Mouse (Mus musculus) intestine, postnatal 0 days (tissue): ENCODE measurements around the gene Phactr2. TPM values are rescaled to one million over a fixed set of nuclear protein-coding genes. Genes with fewer than 3 reads are reported as not detected.

ENCODE experiments used
- ATAC-seq: fragments of 200-750 bp; cut with Nextera tagmentation; 2 replicates; pipeline ENCODE4 v1.8.0; 2017; ENCODE audit warnings: mild to moderate bottlenecking, moderate TSS enrichment, moderate library complexity
- H3K27ac ChIP-seq: fragments of 300-500 bp; sonication (generic); 2 replicates; pipeline ENCODE4 v1.5.1; 2014; ENCODE audit warnings: mild to moderate bottlenecking, low read depth, low read length, moderate library complexity
- H3K27me3 ChIP-seq: fragments of 300-500 bp; sonication (generic); replicated peaks from 2 replicates; pipeline ENCODE4 v1.6.1; 2014; ENCODE audit warnings: low read length, mixed read lengths; ENCODE audit not compliant: control insufficient read depth, insufficient read depth
- H3K36me3 ChIP-seq: fragments of 300-500 bp; sonication (generic); 2 replicates; pipeline ENCODE4 v1.6.1; 2014; ENCODE audit warnings: mild to moderate bottlenecking, moderate library complexity; ENCODE audit not compliant: control insufficient read depth, insufficient read depth
- H3K4me1 ChIP-seq: fragments of 300-500 bp; sonication (generic); replicated peaks from 2 replicates; pipeline ENCODE4 v1.6.1; 2014; ENCODE audit warnings: antibody characterized with exemption, low read length, mixed read lengths; ENCODE audit not compliant: control insufficient read depth, insufficient read depth
- H3K4me2 ChIP-seq: fragments of 300-500 bp; sonication (generic); replicated peaks from 2 replicates; pipeline ENCODE4 v1.6.1; 2014; ENCODE audit warnings: low read depth, mild to moderate bottlenecking, moderate library complexity
- H3K4me3 ChIP-seq: fragments of 300-500 bp; sonication (generic); 2 replicates; pipeline ENCODE4 v1.5.1; 2014; ENCODE audit warnings: low read depth, low read length
- H3K9ac ChIP-seq: fragments of 300-500 bp; sonication (generic); 2 replicates; pipeline ENCODE4 v1.6.1; 2014; ENCODE audit warnings: mild to moderate bottlenecking, low read depth, low read length
- H3K9me3 ChIP-seq: fragments of 300-500 bp; sonication (generic); 2 replicates; pipeline ENCODE4 v1.6.1; 2016; ENCODE audit warnings: mixed run types; ENCODE audit not compliant: control insufficient read depth
- CTCF ChIP-seq: sonication (generic); IDR thresholded peaks from 2 replicates; pipeline ENCODE4 v1.5.1; 2016; ENCODE audit warnings: low read depth, mild to moderate bottlenecking, control low read depth, antibody characterized with exemption, moderate library complexity
- WGBS: fragments of 180-500 bp; shearing (Covaris S2); extraction: QIAGEN DNeasy Blood & Tissue Kit; methylation state at CpG from one replicate; pipeline ENCODE4 v1.1.7; 2014; 5-methylcytosine and 5-hydroxymethylcytosine counted together
- polyA plus RNA-seq: library from polyadenylated mRNA; unstranded; fragments of >200 nt; fragmentation: Nextera tagmentation; extraction: Ambion mirVana; gene quantifications from 2 replicates; pipeline ENCODE4 v1.2.1, GENCODE M21; 2015

The Phactr2 gene
- polyA plus RNA-seq, 1 experiment from 2014 or later, result 12.3 TPM

DNA sequence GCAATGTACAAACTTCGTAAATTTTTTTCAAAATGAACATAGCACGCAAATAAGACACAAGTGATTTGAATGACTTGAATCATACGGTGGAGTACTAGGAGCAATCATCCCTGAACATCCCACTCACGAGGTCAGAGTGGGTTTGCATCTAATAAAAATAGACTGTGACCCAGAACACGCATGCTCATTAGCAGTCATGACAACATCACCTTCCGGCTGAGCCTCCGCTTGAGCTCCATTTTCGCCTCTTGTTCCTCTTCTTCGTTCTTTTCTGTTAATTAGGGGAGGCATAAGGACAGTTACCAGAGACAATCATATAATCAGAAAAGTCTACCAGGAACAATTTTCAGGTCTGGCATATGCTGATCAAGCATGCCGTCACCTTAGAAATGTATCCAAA, 240.3 kb downstream of the Phactr2 start:
- WGBS, result 90% methylated on average over 10 of the region's 10 CpGs
- Histone ChIP-seq H3K36me3 (no peaks in the 10 kb centered on the region; the same call in 1 of the 2 replicates), H3K9ac (no peak overlapping the region), H3K9me3 (no peaks in the 10 kb centered on the region), H3K4me3 (no peak overlapping the region), H3K4me1 (peaks cover 13% of the 10 kb centered on the region; the same call in 1 of the 2 replicates), H3K27me3 (no peaks in the 10 kb centered on the region), H3K27ac (no peak overlapping the region), H3K4me2 (no peak overlapping the region)
- no peak for ATAC-seq
- TF ChIP-seq CTCF, result no peak

DNA sequence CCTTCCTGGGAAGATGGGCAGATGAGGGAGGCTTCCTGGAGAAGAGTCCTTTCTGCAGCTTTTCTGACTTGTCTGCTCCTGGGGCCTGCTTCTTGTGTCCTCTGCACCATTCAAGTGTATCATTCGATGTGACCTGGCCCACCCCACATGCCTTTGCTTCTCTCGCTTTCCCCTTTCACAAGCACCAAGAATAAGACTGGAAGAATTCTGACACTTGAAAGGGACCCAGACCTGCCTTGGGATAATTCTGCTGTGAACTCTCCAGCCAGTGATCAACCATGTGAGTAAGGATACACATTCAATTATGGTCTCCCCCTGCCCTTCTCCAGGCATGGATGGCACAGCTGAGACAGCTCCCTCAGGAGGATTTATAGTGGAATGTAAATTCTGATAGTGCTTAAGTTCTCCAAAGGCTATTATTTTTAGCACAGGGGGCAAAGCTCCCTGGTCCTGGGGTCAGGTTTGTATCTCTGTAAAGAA, 241.0 kb downstream of the Phactr2 start:
- Histone ChIP-seq H3K4me2 (no peak overlapping the region), H3K27me3 (no peaks in the 10 kb centered on the region), H3K9me3 (no peaks in the 10 kb centered on the region), H3K27ac (no peak overlapping the region), H3K4me1 (peaks cover 6% of the 10 kb centered on the region; the same call in 1 of the 2 replicates), H3K36me3 (peaks cover 4% of the 10 kb centered on the region; the same call in 1 of the 2 replicates), H3K9ac (no peak overlapping the region), H3K4me3 (no peak overlapping the region)
- no peak for ATAC-seq
- no peak for TF ChIP-seq CTCF
- 77% methylated on average over 2 of the region's 2 CpGs for WGBS

DNA sequence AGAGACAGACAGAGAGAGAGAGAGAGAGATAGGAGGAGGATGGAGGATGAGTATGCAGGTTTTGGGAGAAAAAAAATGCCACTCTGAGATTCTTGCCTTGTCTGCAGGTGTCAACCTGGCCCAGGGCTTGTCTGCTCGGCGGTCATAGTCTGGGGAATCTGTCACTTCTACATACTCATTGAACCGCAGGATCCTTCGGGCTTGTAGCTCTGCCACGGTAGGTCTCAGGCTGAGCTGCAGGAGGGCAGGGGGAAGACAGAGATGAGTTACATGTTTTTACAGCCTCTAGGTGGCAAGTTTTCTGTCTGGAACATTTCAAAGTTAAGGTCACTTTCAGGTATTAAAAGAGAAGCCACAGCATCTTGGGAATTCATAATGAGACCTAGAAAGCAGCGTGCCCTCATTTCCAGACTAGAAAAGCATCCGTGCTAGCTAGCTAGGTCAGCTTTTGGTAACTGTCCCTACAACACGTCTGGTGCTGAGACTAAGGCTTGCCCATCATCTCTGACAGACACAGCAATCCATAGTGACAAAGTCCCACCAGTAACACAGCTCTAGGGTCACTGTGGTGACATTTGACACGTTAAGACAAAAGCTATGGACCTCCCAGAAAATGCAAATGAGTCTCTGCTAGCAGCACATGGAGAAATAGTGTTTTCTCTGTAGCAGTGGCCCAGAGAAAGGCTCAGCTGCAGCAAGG, 241.6 kb downstream of the Phactr2 start:
- TF ChIP-seq CTCF, result no peak
- no peaks in the 10 kb centered on the region for H3K27me3 ChIP-seq
- no peaks in the 10 kb centered on the region for H3K4me1 ChIP-seq
- H3K9me3 ChIP-seq, result no peaks in the 10 kb centered on the region
- ATAC-seq, result no peak
- no peak overlapping the region for H3K4me2 ChIP-seq
- H3K9ac ChIP-seq, result no peak overlapping the region
- 82% methylated on average over 9 of the region's 9 CpGs for WGBS
- H3K36me3 ChIP-seq, result peaks cover 8% of the 10 kb centered on the region; the same call in 1 of the 2 replicates
- H3K27ac ChIP-seq, result no peak overlapping the region
- no peak overlapping the region for H3K4me3 ChIP-seq

DNA sequence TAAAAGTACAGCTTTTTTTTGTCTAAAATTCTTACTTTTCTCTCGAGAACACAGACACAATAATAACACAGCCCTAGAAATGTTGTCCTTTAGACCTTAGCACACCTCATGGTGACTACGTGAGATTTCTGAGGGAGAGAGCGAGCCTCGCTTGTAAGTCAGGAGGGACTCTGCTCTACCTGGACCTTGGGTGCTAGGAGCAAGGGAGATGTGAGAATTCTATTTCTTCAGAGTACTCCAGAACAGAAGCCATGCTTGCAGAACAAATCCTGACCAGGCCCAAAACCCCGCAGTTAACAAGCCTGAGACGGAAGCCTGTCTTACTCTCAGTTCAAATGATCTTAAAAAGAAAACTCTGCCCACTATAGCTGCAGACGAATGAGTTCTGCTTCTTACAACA, 243.5 kb downstream of the Phactr2 start:
- H3K27me3 ChIP-seq, result no peaks in the 10 kb centered on the region
- no peaks in the 10 kb centered on the region for H3K4me1 ChIP-seq
- no peak overlapping the region for H3K4me3 ChIP-seq
- no peak overlapping the region for H3K27ac ChIP-seq
- TF ChIP-seq CTCF, result no peak
- WGBS, result 83% methylated on average over 7 of the region's 7 CpGs
- no peaks in the 10 kb centered on the region for H3K9me3 ChIP-seq
- no peak overlapping the region for H3K9ac ChIP-seq
- peaks cover 9% of the 10 kb centered on the region; the same call in 1 of the 2 replicates for H3K36me3 ChIP-seq
- ATAC-seq, result no peak
- H3K4me2 ChIP-seq, result no peak overlapping the region

DNA sequence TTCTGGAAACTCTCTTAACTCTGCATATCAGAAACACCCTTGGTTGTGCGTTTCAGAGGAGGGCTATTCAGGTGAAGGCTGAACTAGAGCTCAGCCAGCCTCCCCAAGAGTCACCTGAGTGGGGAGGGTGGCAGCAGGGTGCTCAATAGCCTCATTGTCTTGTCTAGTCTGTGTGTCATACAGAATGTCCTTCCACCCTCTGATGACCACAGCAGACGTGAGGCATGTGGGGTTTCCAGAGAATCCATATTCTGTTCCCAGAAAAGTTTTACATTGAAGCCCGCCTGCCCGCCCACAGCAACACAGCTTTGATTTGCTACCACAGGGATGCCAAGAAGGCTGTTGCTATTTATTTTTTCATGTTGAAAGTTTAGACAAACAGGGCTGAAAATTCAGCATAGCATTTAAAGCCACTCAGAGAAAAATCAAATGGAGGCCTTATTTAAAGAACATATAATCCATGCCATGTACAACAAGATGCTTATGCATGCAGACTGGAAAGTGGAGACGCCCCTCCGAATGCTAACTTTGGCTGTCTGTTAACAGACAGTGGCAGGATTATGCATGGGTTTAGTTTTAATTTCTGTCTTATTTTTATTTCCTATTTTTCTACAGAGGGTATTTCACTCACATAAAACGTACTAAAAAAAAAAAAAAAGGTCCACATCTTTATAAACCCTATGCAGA, 248.7 kb downstream of the Phactr2 start:
- ATAC-seq, result no peak
- H3K36me3 ChIP-seq, result peaks cover 13% of the 10 kb centered on the region; the same call in 1 of the 2 replicates
- no peak for TF ChIP-seq CTCF
- 84% methylated on average over 7 of the region's 7 CpGs for WGBS
- no peaks in the 10 kb centered on the region for H3K9me3 ChIP-seq
- H3K4me2 ChIP-seq, result no peak overlapping the region
- peaks cover 4% of the 10 kb centered on the region; the same call in 1 of the 2 replicates for H3K4me1 ChIP-seq
- H3K27ac ChIP-seq, result no peak overlapping the region
- no peak overlapping the region for H3K4me3 ChIP-seq
- H3K9ac ChIP-seq, result no peak overlapping the region
- no peaks in the 10 kb centered on the region for H3K27me3 ChIP-seq

DNA sequence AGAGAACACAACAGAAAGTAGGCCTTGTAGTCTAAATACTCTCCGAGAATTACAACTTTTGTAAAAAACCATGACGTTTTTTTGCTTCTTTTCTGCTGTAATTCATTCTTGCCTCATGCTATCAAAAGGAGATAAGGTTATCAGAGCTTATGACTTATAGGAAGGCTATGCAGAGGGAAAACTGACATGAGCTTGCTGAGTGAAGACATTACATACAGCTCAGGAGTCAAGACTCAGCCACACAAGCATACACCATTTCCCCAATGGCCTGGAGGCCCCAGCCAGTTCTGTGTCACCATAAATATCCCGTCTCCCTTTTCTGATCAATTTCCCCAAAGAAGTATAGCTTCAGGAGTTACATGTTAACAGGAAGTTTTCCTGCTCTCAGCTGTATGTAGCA, 252.1 kb downstream of the Phactr2 start:
- no peaks in the 10 kb centered on the region for H3K27me3 ChIP-seq
- H3K9ac ChIP-seq, result no peak overlapping the region
- H3K27ac ChIP-seq, result no peak overlapping the region; the same call in 1 of the 2 replicates
- peaks cover 4% of the 10 kb centered on the region; the same call in 1 of the 2 replicates for H3K4me1 ChIP-seq
- no peak overlapping the region for H3K4me2 ChIP-seq
- 52% methylated on average over 3 of the region's 3 CpGs for WGBS
- H3K36me3 ChIP-seq, result peaks cover 4% of the 10 kb centered on the region; the same call in 1 of the 2 replicates
- no peak for ATAC-seq
- no peak for TF ChIP-seq CTCF
- H3K9me3 ChIP-seq, result no peaks in the 10 kb centered on the region
- no peak overlapping the region for H3K4me3 ChIP-seq
